Mouse (Mus musculus): ENCODE results near the gene Znrf4.

The Znrf4 gene

GRCm38 (mm10) chr17:56464817-56465216, 47.4 kb downstream of the Znrf4 start:
- peak in 1 of 2 experiments; percentile 17 for DNase-seq

GRCm38 (mm10) chr17:56464345-56464744, 47.9 kb downstream of the Znrf4 start:
- DNase-seq = no peak

GRCm38 (mm10) chr17:56463500-56463899, 48.7 kb downstream of the Znrf4 start:
- DNase-seq = no peak

GRCm38 (mm10) chr17:56462835-56463455, 49.3 kb downstream of the Znrf4 start:
- no peak for DNase-seq

GRCm38 (mm10) chr17:56461771-56462743, 50.2 kb downstream of the Znrf4 start:
- peak; percentile 99 for DNase-seq
